Comparison of ENCODE assay signal across 8 mouse cellular contexts in genomic region chr8:95533584-95534387, GRCm38 (mm10). TPM values are rescaled to one million over a fixed set of nuclear protein-coding genes. Genes with fewer than 3 reads are reported as not detected.
DNase-seq lines count a peak whose midpoint lies in the region; ATAC-seq and TF ChIP-seq lines count a peak whose summit lies in the region.

Gene Ccdc113 (plus strand): TSS chr8:95534085.

- H3K4me1 ChIP-seq in forebrain, embryonic 10.5 days: peaks cover 10% of the 10 kb centered on the region
- H3K4me1 ChIP-seq in neural tube, embryonic 12.5 days: 0 out of 2 replicates have a peak, but pooled peaks cover 4% of the 10 kb centered on the region
- H3K4me1 ChIP-seq in testis, adult 2 months (ENCODE audit: control insufficient read depth, insufficient read depth, low read length): peaks cover 5% of the 10 kb centered on the region

- peak; percentile 82 for ATAC-seq in neural tube, embryonic 12.5 days (ENCODE audit: low FRiP score, low read depth)

- DNase-seq in ES-CJ7 (ENCODE audit: low read depth, low spot score): peak; percentile 88
- peak; percentile 19 for DNase-seq in c-Kit-positive CD71-positive TER-119-negative erythroid progenitor cells, embryonic 14.5 days (ENCODE audit: low read depth)
- peak; percentile 70 for DNase-seq in forebrain, embryonic 10.5 days (ENCODE audit: extremely low spot score, low spot score)
- peak; percentile 34 to 46 for DNase-seq in heart, postnatal 14 days
- peak; percentile 48 to 65 for DNase-seq in layer of hippocampus, adult 2 months (ENCODE audit: low spot score in 2 of 2)
- peak; percentile 56 to 66 for DNase-seq in lung, adult 18-20 months

- 0 out of 2 replicates have a peak within 1 kb of the TSS, but pooled peaks have one; percentile 11 for H3K27ac ChIP-seq in forebrain, embryonic 10.5 days
- peak within 1 kb of the TSS; percentile 71 for H3K27ac ChIP-seq in layer of hippocampus, adult 2 months
- H3K27ac ChIP-seq in neural tube, embryonic 12.5 days: no peak within 1 kb of the TSS; the same call in 1 of the 2 replicates
- peak within 1 kb of the TSS; percentile 73 for H3K27ac ChIP-seq in testis, adult 2 months (ENCODE audit: control insufficient read depth, insufficient read depth, low read depth, low read length)

- TF ChIP-seq CTCF in layer of hippocampus, adult 2 months (conservative IDR thresholded peaks at IDR 0.05): no peak; the same call in 1 of the 2 replicates
- no peak for TF ChIP-seq CTCF in testis, adult 2 months (IDR thresholded peaks at IDR 0.05; ENCODE audit: control insufficient read depth, insufficient read depth, insufficient replicate concordance, low read depth, low read length)

- TF ChIP-seq POLR2A in testis, adult 2 months (IDR thresholded peaks at IDR 0.05; ENCODE audit: control insufficient read depth, low read depth, low read length): peak; percentile 84; the same call in 1 of the 2 replicates

- H3K9me3 ChIP-seq in forebrain, embryonic 10.5 days: no peaks in the 10 kb centered on the region
- H3K9me3 ChIP-seq in neural tube, embryonic 12.5 days: no peaks in the 10 kb centered on the region

- 8% methylated on average over 33 of the region's 33 CpGs for WGBS in forebrain, embryonic 10.5 days
- WGBS in neural tube, embryonic 12.5 days: 10% methylated on average over 33 of the region's 33 CpGs

- peak within 1 kb of the TSS; percentile 71 for H3K4me2 ChIP-seq in neural tube, embryonic 12.5 days (replicated peaks)

- intact Hi-C loops in heart, postnatal 14 days (cut with DNase I): no loop called here

- H3K36me3 ChIP-seq in forebrain, embryonic 10.5 days (replicated peaks): no peaks in the 10 kb centered on the region
- H3K36me3 ChIP-seq in neural tube, embryonic 12.5 days: no peaks in the 10 kb centered on the region
- H3K36me3 ChIP-seq in testis, adult 2 months (ENCODE audit: control insufficient read depth, insufficient read depth, low read length): no peaks in the 10 kb centered on the region

- H3K27me3 ChIP-seq in forebrain, embryonic 10.5 days (ENCODE audit: poor library complexity, severe bottlenecking): peaks cover 5% of the 10 kb centered on the region; the same call in 1 of the 2 replicates
- no peaks in the 10 kb centered on the region for H3K27me3 ChIP-seq in neural tube, embryonic 12.5 days (replicated peaks)
- H3K27me3 ChIP-seq in testis, adult 2 months (ENCODE audit: control insufficient read depth, insufficient read depth, low read length): no peaks in the 10 kb centered on the region

- peak within 1 kb of the TSS; percentile 59 for H3K4me3 ChIP-seq in forebrain, embryonic 10.5 days
- peak within 1 kb of the TSS; percentile 54 for H3K4me3 ChIP-seq in layer of hippocampus, adult 2 months
- peak within 1 kb of the TSS; percentile 37 for H3K4me3 ChIP-seq in neural tube, embryonic 12.5 days
- H3K4me3 ChIP-seq in testis, adult 2 months (ENCODE audit: control insufficient read depth, low read depth, low read length): peak within 1 kb of the TSS; percentile 92

- peak within 1 kb of the TSS; percentile 41; the same call in 1 of the 2 replicates for H3K9ac ChIP-seq in neural tube, embryonic 12.5 days

RNA-seq across cellular contexts. Expression of gene Ccdc113, which starts in this region (rescaled TPM):
- 0.15 TPM in 1 of 2 replicates, not detected in the other for polyA plus RNA-seq in forebrain, embryonic 10.5 days (2016; fragmentation: Nextera tagmentation; extraction: Ambion mirVana)
- not detected for total RNA-seq in heart, postnatal 14 days (2021)
- 1 to 10 TPM; 1.3 to 1.5 TPM for total RNA-seq in layer of hippocampus, adult 2 months (2021)
- polyA plus RNA-seq in neural tube, embryonic 12.5 days (2016; fragmentation: Nextera tagmentation; extraction: Ambion mirVana): 0.20 TPM in 1 of 2 replicates, not detected in the other
- 82.2 and 87.4 TPM in 2 replicates for polyA plus RNA-seq in testis, adult 2 months (2012; rRNA removed)

Comparison
In these comparisons a context has a peak if more than half of its experiments do, and no peak if none do; other contexts are left out.
1. RNA of gene Ccdc113 (polyA plus RNA-seq): 82.2 to 87.4 TPM in testis, adult 2 months; 0.20 TPM in neural tube, embryonic 12.5 days and 0.15 TPM in forebrain, embryonic 10.5 days; every median in the first group is over 10 times any median in the second.
2. Peak in DNase-seq, H3K4me3 ChIP-seq and H3K27ac ChIP-seq in forebrain, embryonic 10.5 days; RNA of the gene not detected or under 1 TPM.
3. Peak in DNase-seq in heart, postnatal 14 days; RNA of the gene not detected or under 1 TPM.
4. Peak in ATAC-seq, H3K4me3 ChIP-seq, H3K9ac ChIP-seq and H3K4me2 ChIP-seq in neural tube, embryonic 12.5 days; RNA of the gene not detected or under 1 TPM.
5. DNase-seq: peak in every context shown above with its lines; median percentile 88 in ES-CJ7; 70 in forebrain, embryonic 10.5 days; 61 in lung, adult 18-20 months; 56 in layer of hippocampus, adult 2 months; 40 in heart, postnatal 14 days; 19 in c-Kit-positive CD71-positive TER-119-negative erythroid progenitor cells, embryonic 14.5 days.
6. H3K4me3 ChIP-seq: peak in every context shown above with its lines; median percentile 92 in testis, adult 2 months; 59 in forebrain, embryonic 10.5 days; 54 in layer of hippocampus, adult 2 months; 37 in neural tube, embryonic 12.5 days.